In genomic region chr11:118898156-118898555, GRCm38 (mm10) we compare ENCODE assay signal across 16 mouse cellular contexts. TPM values are rescaled to one million over a fixed set of nuclear protein-coding genes. Genes with fewer than 3 reads are reported as not detected.
DNase-seq lines count a peak whose midpoint lies in the region; ATAC-seq and TF ChIP-seq lines count a peak whose summit lies in the region.
"Had no signal": no experiment of that assay in that cellular context is flagged by ENCODE, and none has a peak within 500 bp of the region (broad histone marks: within the 10 kb centered on the region; RNA-seq: fewer than 3 reads in every experiment).

No protein-coding gene starts in this region.

- WGBS in intestine, postnatal 0 days = 45% methylated on average over 10 of the region's 10 CpGs
- whole genome bisulfite sequencing in intestine, embryonic 15.5 days = 33% methylated on average over 10 of the region's 10 CpGs
- WGBS in hindbrain, embryonic 15.5 days = 61% methylated on average over 10 of the region's 10 CpGs
- 64% methylated on average over 10 of the region's 10 CpGs for WGBS in heart, embryonic 10.5 days

- no peak overlapping the region for H3K9ac ChIP-seq in intestine, postnatal 0 days (ENCODE audit: low read depth, low read length)
- no peak overlapping the region for H3K9ac ChIP-seq in intestine, embryonic 15.5 days
- H3K9ac ChIP-seq in hindbrain, embryonic 15.5 days = no peak overlapping the region
- H3K9ac ChIP-seq: embryonic facial prominence, embryonic 15.5 days; lung, embryonic 15.5 days had no signal

- DNase-seq in cerebellum, adult 18-20 months = peak; percentile 9 to 40
- peak; percentile 37 for DNase-seq in cerebellum, adult 8-10 months
- DNase-seq in heart, embryonic 10.5 days (ENCODE audit: low spot score) = no peak
- no peak for DNase-seq in layer of hippocampus, adult 8-10 months (ENCODE audit: low spot score in 2 of 2)
- DNase-seq: heart, postnatal 10 days; thymus, adult 18-20 months had no signal

- no peak for TF ChIP-seq CTCF in intestine, postnatal 0 days (IDR thresholded peaks at IDR 0.05; ENCODE audit: low read depth)

- H3K9me3 ChIP-seq in intestine, postnatal 0 days (ENCODE audit: control insufficient read depth) = no peaks in the 10 kb centered on the region
- H3K9me3 ChIP-seq in intestine, embryonic 15.5 days = no peaks in the 10 kb centered on the region
- no peaks in the 10 kb centered on the region for H3K9me3 ChIP-seq in hindbrain, embryonic 15.5 days
- H3K9me3 ChIP-seq in heart, embryonic 10.5 days = no peaks in the 10 kb centered on the region
- H3K9me3 ChIP-seq: embryonic facial prominence, embryonic 15.5 days; lung, embryonic 15.5 days had no signal

- H3K4me1 ChIP-seq in intestine, postnatal 0 days (replicated peaks; ENCODE audit: control insufficient read depth, insufficient read depth, low read length) = no peaks in the 10 kb centered on the region
- no peaks in the 10 kb centered on the region for H3K4me1 ChIP-seq in intestine, embryonic 15.5 days (replicated peaks)
- H3K4me1 ChIP-seq in hindbrain, embryonic 15.5 days (replicated peaks) = peaks cover 61% of the 10 kb centered on the region
- peaks cover 13% of the 10 kb centered on the region for H3K4me1 ChIP-seq in heart, embryonic 10.5 days
- H3K4me1 ChIP-seq: embryonic facial prominence, embryonic 15.5 days; lung, embryonic 15.5 days had no signal

- H3K4me2 ChIP-seq in intestine, postnatal 0 days (replicated peaks; ENCODE audit: low read depth) = peak overlapping the region; percentile 43
- H3K4me2 ChIP-seq in intestine, embryonic 15.5 days (replicated peaks) = no peak overlapping the region; the same call in 1 of the 2 replicates
- no peak overlapping the region for H3K4me2 ChIP-seq in hindbrain, embryonic 15.5 days
- H3K4me2 ChIP-seq: embryonic facial prominence, embryonic 15.5 days; liver, embryonic 11.5 days; lung, embryonic 15.5 days had no signal

- H3K4me3 ChIP-seq in intestine, postnatal 0 days (ENCODE audit: low read depth, low read length) = no peak overlapping the region
- H3K4me3 ChIP-seq in intestine, embryonic 15.5 days (replicated peaks) = no peak overlapping the region
- no peak overlapping the region for H3K4me3 ChIP-seq in hindbrain, embryonic 15.5 days
- H3K4me3 ChIP-seq in heart, embryonic 10.5 days = no peak overlapping the region
- H3K4me3 ChIP-seq: embryonic facial prominence, embryonic 15.5 days; lung, embryonic 15.5 days; myocyte had no signal

- H3K27me3 ChIP-seq in intestine, postnatal 0 days (replicated peaks; ENCODE audit: control insufficient read depth, insufficient read depth, low read length) = no peaks in the 10 kb centered on the region
- H3K27me3 ChIP-seq in intestine, embryonic 15.5 days (replicated peaks) = 0 out of 2 replicates have a peak, but pooled peaks cover 4% of the 10 kb centered on the region
- H3K27me3 ChIP-seq in hindbrain, embryonic 15.5 days = no peaks in the 10 kb centered on the region
- H3K27me3 ChIP-seq in heart, embryonic 10.5 days (ENCODE audit: insufficient read depth, poor library complexity, severe bottlenecking) = peaks cover 77% of the 10 kb centered on the region

- ATAC-seq in cerebellum, adult (ENCODE audit: insufficient number of reproducible peaks, low FRiP score, low TSS enrichment) = no peak
- no peak for ATAC-seq in intestine, postnatal 0 days
- no peak for ATAC-seq in intestine, embryonic 15.5 days
- no peak for ATAC-seq in hindbrain, embryonic 15.5 days (ENCODE audit: low FRiP score, low read depth)
- ATAC-seq: activated CD4-positive, CD25-positive, alpha-beta regulatory T cell, adult 4 months had no signal

- H3K36me3 ChIP-seq in intestine, postnatal 0 days (ENCODE audit: control insufficient read depth, insufficient read depth) = no peaks in the 10 kb centered on the region
- no peaks in the 10 kb centered on the region for H3K36me3 ChIP-seq in intestine, embryonic 15.5 days
- no peaks in the 10 kb centered on the region for H3K36me3 ChIP-seq in hindbrain, embryonic 15.5 days
- no peaks in the 10 kb centered on the region for H3K36me3 ChIP-seq in heart, embryonic 10.5 days
- H3K36me3 ChIP-seq: embryonic facial prominence, embryonic 15.5 days; lung, embryonic 15.5 days had no signal

- H3K27ac ChIP-seq in intestine, postnatal 0 days (ENCODE audit: low read depth, low read length) = no peak overlapping the region; the same call in 1 of the 2 replicates
- no peak overlapping the region for H3K27ac ChIP-seq in intestine, embryonic 15.5 days
- H3K27ac ChIP-seq in hindbrain, embryonic 15.5 days (replicated peaks) = peak overlapping the region; percentile 64; the same call in 1 of the 2 replicates
- no peak overlapping the region for H3K27ac ChIP-seq in heart, embryonic 10.5 days
- H3K27ac ChIP-seq: embryonic facial prominence, embryonic 15.5 days; lung, embryonic 15.5 days had no signal

RNA-seq across cellular contexts. Expression of gene Rbfox3, which starts 13.2 kb away (rescaled TPM):
- 1.2 and 1.3 TPM in 2 replicates for polyA plus RNA-seq in intestine, postnatal 0 days (2015; fragmentation: Nextera tagmentation; extraction: Ambion mirVana)
- 1.2 and 1.5 TPM in 2 replicates for polyA plus RNA-seq in intestine, embryonic 15.5 days (2015; fragmentation: Nextera tagmentation; extraction: Ambion mirVana)
- polyA plus RNA-seq in hindbrain, embryonic 15.5 days (2015; fragmentation: Nextera tagmentation; extraction: Ambion mirVana) = 71.8 and 77.9 TPM in 2 replicates
- polyA plus RNA-seq in heart, embryonic 10.5 days (2016; fragmentation: Nextera tagmentation; extraction: Ambion mirVana) = 0.14 and 0.60 TPM in 2 replicates
- total RNA-seq in layer of hippocampus, adult 8-10 months (2022) = 100 to 1,000 TPM; 229 to 281 (median 270) TPM
- total RNA-seq: megakaryocyte, adult 5-6 weeks had no signal
- polyA plus RNA-seq: myocyte had no signal

Comparison
In these comparisons a context has a peak if more than half of its experiments do, and no peak if none do; other contexts are left out.
1. DNase-seq: peak in cerebellum, adult 18-20 months (2 of 2) and cerebellum, adult 8-10 months (single experiment); none in heart, embryonic 10.5 days (single experiment) and layer of hippocampus, adult 8-10 months (0 of 2).
2. RNA of gene Rbfox3, which starts 13.2 kb away (polyA plus RNA-seq): 71.8 to 77.9 TPM in hindbrain, embryonic 15.5 days; 1.2 to 1.5 TPM in intestine, embryonic 15.5 days, 1.2 to 1.3 TPM in intestine, postnatal 0 days and 0.14 to 0.60 TPM in heart, embryonic 10.5 days; every median in the first group is over 10 times any median in the second.